ENCODE assay signal across 8 mouse cellular contexts in genomic region chr1:34579782-34580356, GRCm38 (mm10). TPM values are rescaled to one million over a fixed set of nuclear protein-coding genes. Genes with fewer than 3 reads are reported as not detected.
DNase-seq lines count a peak whose midpoint lies in the region; ATAC-seq and TF ChIP-seq lines count a peak whose summit lies in the region.

No protein-coding gene starts in this region.

- no peaks in the 10 kb centered on the region for H3K9me3 ChIP-seq in limb, embryonic 12.5 days
- H3K9me3 ChIP-seq in stomach, postnatal 0 days (ENCODE audit: control insufficient read depth, low read length), result no peaks in the 10 kb centered on the region

- TF ChIP-seq EP300 in stomach, postnatal 0 days (optimal IDR thresholded peaks at IDR 0.05), result no peak

- ATAC-seq in frontal cortex, adult (ENCODE audit: low TSS enrichment), result peak; percentile 48
- ATAC-seq in limb, embryonic 12.5 days (ENCODE audit: insufficient number of reproducible peaks, insufficient read depth, low FRiP score, low TSS enrichment, low read depth), result peak; percentile 11; the same call in 1 of the 2 replicates
- ATAC-seq in stomach, postnatal 0 days (ENCODE audit: low FRiP score, low TSS enrichment), result 0 out of 2 replicates have a peak, but pooled peaks have one; percentile 10

- H3K36me3 ChIP-seq in testis, adult 2 months (ENCODE audit: control insufficient read depth, insufficient read depth, low read length), result no peaks in the 10 kb centered on the region
- H3K36me3 ChIP-seq in limb, embryonic 12.5 days, result no peaks in the 10 kb centered on the region
- H3K36me3 ChIP-seq in stomach, postnatal 0 days (ENCODE audit: control insufficient read depth, insufficient read depth, low read length), result no peaks in the 10 kb centered on the region

- H3K27ac ChIP-seq in testis, adult 2 months (ENCODE audit: control insufficient read depth, insufficient read depth, low read depth, low read length), result no peak overlapping the region
- no peak overlapping the region for H3K27ac ChIP-seq in limb, embryonic 12.5 days
- no peak overlapping the region for H3K27ac ChIP-seq in stomach, postnatal 0 days (replicated peaks)

- peak overlapping the region; percentile 91 for H3K4me3 ChIP-seq in testis, adult 2 months (ENCODE audit: control insufficient read depth, low read depth, low read length)
- peak overlapping the region; percentile 42 for H3K4me3 ChIP-seq in limb, embryonic 12.5 days (replicated peaks)
- H3K4me3 ChIP-seq in stomach, postnatal 0 days (ENCODE audit: low read depth, low read length), result no peak overlapping the region

- intact Hi-C loops in gastrocnemius, postnatal 36 days (cut with DNase I), result no loop called here

- peak overlapping the region; percentile 77 for H3K4me2 ChIP-seq in limb, embryonic 12.5 days
- H3K4me2 ChIP-seq in stomach, postnatal 0 days (replicated peaks; ENCODE audit: low read depth), result peak overlapping the region; percentile 50

- H3K27me3 ChIP-seq in testis, adult 2 months (ENCODE audit: control insufficient read depth, insufficient read depth, low read length), result no peaks in the 10 kb centered on the region
- peaks cover 55% of the 10 kb centered on the region for H3K27me3 ChIP-seq in limb, embryonic 12.5 days
- no peaks in the 10 kb centered on the region for H3K27me3 ChIP-seq in stomach, postnatal 0 days (ENCODE audit: control insufficient read depth, insufficient read depth, low read length)

- TF ChIP-seq POLR2A in testis, adult 2 months (IDR thresholded peaks at IDR 0.05; ENCODE audit: control insufficient read depth, low read depth, low read length), result no peak

- TF ChIP-seq CTCF in testis, adult 2 months (IDR thresholded peaks at IDR 0.05; ENCODE audit: control insufficient read depth, insufficient read depth, insufficient replicate concordance, low read depth, low read length), result no peak
- TF ChIP-seq CTCF in stomach, postnatal 0 days (IDR thresholded peaks at IDR 0.05; ENCODE audit: low read depth), result no peak

- WGBS in limb, embryonic 12.5 days, result 1% methylated on average over 18 of the region's 18 CpGs
- 2% methylated on average over 18 of the region's 18 CpGs for WGBS in stomach, postnatal 0 days

- DNase-seq in frontal cortex, postnatal 36 days (ENCODE audit: low spot score in 2 of 2), result no peak
- DNase-seq in testis, postnatal 10 days (ENCODE audit: low spot score), result no peak
- DNase-seq in stomach, postnatal 0 days (ENCODE audit: low spot score), result no peak
- DNase-seq in gastrocnemius, postnatal 36 days, result no peak
- DNase-seq in adrenal gland, postnatal 25 days, result no peak

- H3K9ac ChIP-seq in limb, embryonic 12.5 days (replicated peaks), result no peak overlapping the region
- no peak overlapping the region for H3K9ac ChIP-seq in stomach, postnatal 0 days (ENCODE audit: low read length)

- H3K4me1 ChIP-seq in testis, adult 2 months (ENCODE audit: control insufficient read depth, insufficient read depth, low read length), result peaks cover 22% of the 10 kb centered on the region
- peaks cover 11% of the 10 kb centered on the region; the same call in 1 of the 2 replicates for H3K4me1 ChIP-seq in limb, embryonic 12.5 days (replicated peaks)
- 0 out of 2 replicates have a peak, but pooled peaks cover 2% of the 10 kb centered on the region for H3K4me1 ChIP-seq in stomach, postnatal 0 days (replicated peaks; ENCODE audit: control insufficient read depth, insufficient read depth)

RNA-seq across cellular contexts. Expression of gene Amer3, which starts 0.4 kb away (rescaled TPM):
- 0.31 and 0.43 TPM in 2 replicates for polyA plus RNA-seq in testis, adult 2 months (2012; rRNA removed)
- 0.05 TPM in 1 of 2 replicates, not detected in the other for polyA plus RNA-seq in limb, embryonic 12.5 days (2016; fragmentation: Nextera tagmentation; extraction: Ambion mirVana)
- polyA plus RNA-seq in stomach, postnatal 0 days (2015; fragmentation: Nextera tagmentation; extraction: Ambion mirVana), result 0.21 and 0.36 TPM in 2 replicates
- not detected for total RNA-seq in gastrocnemius, postnatal 36 days (2021)
- total RNA-seq in adrenal gland, postnatal 25 days (2021), result 0.73 and 1.4 TPM in 2 replicates

RNA-seq across cellular contexts. Expression of gene Prss40, which starts 19.1 kb away (rescaled TPM):
- 78.8 and 80.4 TPM in 2 replicates for polyA plus RNA-seq in testis, adult 2 months (2012; rRNA removed)
- polyA plus RNA-seq in limb, embryonic 12.5 days (2016; fragmentation: Nextera tagmentation; extraction: Ambion mirVana), result 0.13 TPM in 1 of 2 replicates, not detected in the other
- 0.11 TPM in 1 of 2 replicates, not detected in the other for polyA plus RNA-seq in stomach, postnatal 0 days (2015; fragmentation: Nextera tagmentation; extraction: Ambion mirVana)
- not detected for total RNA-seq in gastrocnemius, postnatal 36 days (2021)
- total RNA-seq in adrenal gland, postnatal 25 days (2021), result not detected in 2 replicates

RNA-seq across cellular contexts. Expression of gene Cfc1, which starts 44.4 kb away (rescaled TPM):
- polyA plus RNA-seq in testis, adult 2 months (2012; rRNA removed), result not detected in 2 replicates
- not detected in 2 replicates for polyA plus RNA-seq in limb, embryonic 12.5 days (2016; fragmentation: Nextera tagmentation; extraction: Ambion mirVana)
- polyA plus RNA-seq in stomach, postnatal 0 days (2015; fragmentation: Nextera tagmentation; extraction: Ambion mirVana), result 1.6 and 1.9 TPM in 2 replicates
- total RNA-seq in gastrocnemius, postnatal 36 days (2021), result not detected
- total RNA-seq in adrenal gland, postnatal 25 days (2021), result not detected in 2 replicates

Comparison
In these comparisons a context has a peak if more than half of its experiments do, and no peak if none do; other contexts are left out.
1. RNA of gene Prss40, which starts 19.1 kb away (polyA plus RNA-seq): 78.8 to 80.4 TPM in testis, adult 2 months; 0.13 TPM in limb, embryonic 12.5 days and 0.11 TPM in stomach, postnatal 0 days; every median in the first group is over 10 times any median in the second.
2. Peak in every context shown above with its lines, with median percentiles within 50 percentile points of each other: ATAC-seq.